Mouse (Mus musculus) monocyte, adult 2 months (primary cell): ENCODE data around the gene Ttc9c.
"Not testable (repeated sequence)": the region's sequence is repeated elsewhere in the genome, so short reads cannot be mapped to it uniquely, and the experiment has no call there.

Source experiments
- DNase-seq, 2 experiments: peaks; one replicate each; pipeline ENCODE4 v3.0.0; 2022; ENCODE audit warnings: low spot score in 2 of 2, low read depth in 1 of 2

Ttc9c gene

GRCm38 (mm10) chr19:8818801-8819595, at the start of gene Ttc9c:
TSS of gene Ttc9c (minus strand) at chr19:8819333.
- DNase-seq: peak; percentile 89 to 90

- no peak for DNase-seq
These were observed 45.1 kb upstream of the Ttc9c start for GRCm38 (mm10) chr19:8864265-8864664.

GRCm38 (mm10) chr19:8859018-8859417, 39.9 kb upstream of the Ttc9c start:
- no peak for DNase-seq

- DNase-seq: no peak
These were observed 38.6 kb upstream of the Ttc9c start for GRCm38 (mm10) chr19:8857689-8858088.

- DNase-seq: no peak
These were observed 34.0 kb upstream of the Ttc9c start for GRCm38 (mm10) chr19:8853117-8853516.

GRCm38 (mm10) chr19:8852236-8852928, 33.2 kb upstream of the Ttc9c start:
- DNase-seq: no peak

- no peak for DNase-seq
These were observed 32.5 kb upstream of the Ttc9c start for GRCm38 (mm10) chr19:8851639-8852038.

GRCm38 (mm10) chr19:8850402-8850901, 31.3 kb upstream of the Ttc9c start, which contains the start of gene Lrrn4cl:
TSS of gene Lrrn4cl (plus strand) at chr19:8850768.
- no peak for DNase-seq

- DNase-seq: no peak
These were observed 29.2 kb upstream of the Ttc9c start for GRCm38 (mm10) chr19:8848356-8848755.

GRCm38 (mm10) chr19:8844371-8845129, 25.4 kb upstream of the Ttc9c start:
- DNase-seq: peak in 1 of 2 experiments; percentile 56

GRCm38 (mm10) chr19:8842961-8843360, 23.8 kb upstream of the Ttc9c start:
- peak; percentile 6 to 20 for DNase-seq

GRCm38 (mm10) chr19:8841012-8841411, 21.9 kb upstream of the Ttc9c start:
- no peak for DNase-seq

GRCm38 (mm10) chr19:8839908-8840791, 21.0 kb upstream of the Ttc9c start:
- DNase-seq: peak; percentile 29 to 56

GRCm38 (mm10) chr19:8839103-8839907, 20.2 kb upstream of the Ttc9c start, which contains the start of gene Gng3:
TSS of gene Gng3 (minus strand) at chr19:8839194.
- DNase-seq: no peak

- no peak for DNase-seq
These were observed 19.1 kb upstream of the Ttc9c start for GRCm38 (mm10) chr19:8838041-8838730.

GRCm38 (mm10) chr19:8837251-8837791, 18.2 kb upstream of the Ttc9c start, which contains the start of gene Bscl2:
TSS of gene Bscl2 (plus strand) at chr19:8837467.
- peak; percentile 64 to 79 for DNase-seq

- DNase-seq: not testable (repeated sequence)
These were observed 17.2 kb upstream of the Ttc9c start for GRCm38 (mm10) chr19:8836327-8836726.

GRCm38 (mm10) chr19:8832971-8833370, 13.8 kb upstream of the Ttc9c start:
- DNase-seq: no peak
